Mouse (Mus musculus) left cerebral cortex, adult 18-20 months (tissue): Measurements from ENCODE around the gene 1700003F12Rik. TPM values are rescaled to one million over a fixed set of nuclear protein-coding genes. Genes with fewer than 3 reads are reported as not detected.

Source experiments
- DNase-seq, 2 experiments: peaks; one replicate each; pipeline ENCODE4 v3.0.0; 2021 to 2022; ENCODE audit warnings: low spot score in 2 of 2, mixed read lengths in 1 of 2
- long read RNA-seq, 2 experiments: library from polyadenylated mRNA; stranded (forward); transcript quantifications; one replicate each; pipeline ENCODE4 v2.0.0; 2021
- total RNA-seq, 2 experiments: library from RNA; stranded (reverse); gene quantifications; 2 replicates each; pipeline ENCODE4 v1.2.3; 2021

1700003F12Rik gene
- total RNA-seq = under 1 TPM; 0.68 to 0.74 TPM
- long read RNA-seq, experiment 1, partial matches to known transcripts = 0 of 6 reads
- long read RNA-seq, experiment 1, other reads (novel, unspliced or antisense) = 6 of 6 reads
- long read RNA-seq, experiment 2, partial matches to known transcripts = 0 of 2 reads
- long read RNA-seq, experiment 2, other reads (novel, unspliced or antisense) = 2 of 2 reads

GRCm38 (mm10) chr2:154546711-154547110, at the start of gene 1700003F12Rik:
Gene 1700003F12Rik (plus strand): TSS chr2:154547085.
- no peak for DNase-seq

GRCm38 (mm10) chr2:154498571-154498970, 48.3 kb upstream of the 1700003F12Rik start:
- DNase-seq = no peak

GRCm38 (mm10) chr2:154499717-154500247, 47.1 kb upstream of the 1700003F12Rik start:
- no peak for DNase-seq

GRCm38 (mm10) chr2:154500758-154501157, 46.1 kb upstream of the 1700003F12Rik start:
- peak in 1 of 2 experiments; percentile 6 for DNase-seq

- DNase-seq = no peak
These were observed 39.8 kb upstream of the 1700003F12Rik start for GRCm38 (mm10) chr2:154507076-154507475.

GRCm38 (mm10) chr2:154507566-154508283, 39.2 kb upstream of the 1700003F12Rik start:
- DNase-seq = peak; percentile 15 to 25

GRCm38 (mm10) chr2:154508450-154508849, 38.4 kb upstream of the 1700003F12Rik start:
- DNase-seq = no peak

- DNase-seq = no peak
These were observed 36.7 kb upstream of the 1700003F12Rik start for GRCm38 (mm10) chr2:154510141-154510540.

- no peak for DNase-seq
These were observed 29.9 kb upstream of the 1700003F12Rik start for GRCm38 (mm10) chr2:154516944-154517343.

- DNase-seq = no peak
These were observed 29.5 kb upstream of the 1700003F12Rik start for GRCm38 (mm10) chr2:154517424-154517823.

GRCm38 (mm10) chr2:154521449-154521848, 25.4 kb upstream of the 1700003F12Rik start:
- no peak for DNase-seq

GRCm38 (mm10) chr2:154522334-154522733, 24.6 kb upstream of the 1700003F12Rik start:
- no peak for DNase-seq

- DNase-seq = no peak
These were observed 21.6 kb upstream of the 1700003F12Rik start for GRCm38 (mm10) chr2:154525285-154525684.

- no peak for DNase-seq
These were observed 20.4 kb upstream of the 1700003F12Rik start for GRCm38 (mm10) chr2:154526531-154526930.

- no peak for DNase-seq
These were observed 14.0 kb upstream of the 1700003F12Rik start for GRCm38 (mm10) chr2:154532888-154533287.

- DNase-seq = no peak
These were observed 12.1 kb upstream of the 1700003F12Rik start for GRCm38 (mm10) chr2:154534704-154535270.

GRCm38 (mm10) chr2:154538310-154538709, 8.6 kb upstream of the 1700003F12Rik start:
- DNase-seq = peak; percentile 58 to 74

GRCm38 (mm10) chr2:154538710-154539109, 8.2 kb upstream of the 1700003F12Rik start:
- no peak for DNase-seq

GRCm38 (mm10) chr2:154539720-154540119, 7.2 kb upstream of the 1700003F12Rik start:
- peak in 1 of 2 experiments; percentile 66 for DNase-seq

GRCm38 (mm10) chr2:154541630-154542029, 5.3 kb upstream of the 1700003F12Rik start:
- DNase-seq = no peak

- peak in 1 of 2 experiments; percentile 38 for DNase-seq
These were observed 3.1 kb upstream of the 1700003F12Rik start for GRCm38 (mm10) chr2:154543567-154544347.
